Mouse (Mus musculus) hindbrain, postnatal 0 days (tissue): Measurements from ENCODE around the gene Ptprn. TPM values are rescaled to one million over a fixed set of nuclear protein-coding genes. Genes with fewer than 3 reads are reported as not detected.

ENCODE experiments used
- ATAC-seq: fragments of 200-750 bp; cut with Nextera tagmentation; 2 replicates; pipeline ENCODE4 v1.8.0; 2017; ENCODE audit warnings: mild to moderate bottlenecking, moderate TSS enrichment, moderate library complexity
- DNase-seq: peaks from one replicate; pipeline ENCODE4 v3.0.0-alpha.2; 2015; ENCODE audit warnings: low spot score
- H3K27ac ChIP-seq: fragments of 300-500 bp; sonication (generic); 2 replicates; pipeline ENCODE4 v1.5.1; 2014; ENCODE audit warnings: mild to moderate bottlenecking
- H3K27me3 ChIP-seq: fragments of 300-500 bp; sonication (generic); 2 replicates; pipeline ENCODE4 v1.6.1; 2014; ENCODE audit warnings: low read length, mixed read lengths; ENCODE audit not compliant: insufficient read depth
- H3K36me3 ChIP-seq: fragments of 300-500 bp; sonication (generic); 2 replicates; pipeline ENCODE4 v1.6.1; 2014; ENCODE audit warnings: low read length, mixed read lengths; ENCODE audit not compliant: insufficient read depth
- H3K4me1 ChIP-seq: fragments of 300-500 bp; sonication (generic); 2 replicates; pipeline ENCODE4 v1.6.1; 2014; ENCODE audit warnings: antibody characterized with exemption, low read length, mixed read lengths; ENCODE audit not compliant: insufficient read depth
- H3K4me2 ChIP-seq: fragments of 300-500 bp; sonication (generic); 2 replicates; pipeline ENCODE4 v1.6.1; 2014; ENCODE audit warnings: low read depth, mild to moderate bottlenecking, low read length, moderate library complexity, mixed read lengths
- H3K4me3 ChIP-seq: fragments of 300-500 bp; sonication (generic); 2 replicates; pipeline ENCODE4 v1.5.1; 2014; ENCODE audit warnings: low read length
- H3K9ac ChIP-seq: fragments of 300-500 bp; sonication (generic); replicated peaks from 2 replicates; pipeline ENCODE4 v1.6.1; 2014; ENCODE audit warnings: mild to moderate bottlenecking, low read length, moderate library complexity, mixed read lengths
- H3K9me3 ChIP-seq: fragments of 300-500 bp; sonication (generic); 2 replicates; pipeline ENCODE4 v1.6.1; 2016; ENCODE audit warnings: low read length, mixed read lengths
- CTCF ChIP-seq: IDR thresholded peaks from 2 replicates; pipeline ENCODE4 v1.5.1; 2016; ENCODE audit warnings: antibody characterized with exemption, control low read depth, low read depth
- WGBS: fragments of 180-500 bp; shearing (Covaris S2); extraction: QIAGEN DNeasy Blood & Tissue Kit; methylation state at CpG from one replicate; pipeline ENCODE4 v1.1.7; 2014; 5-methylcytosine and 5-hydroxymethylcytosine counted together
- microRNA-seq, 2 experiments: library from miRNA; unstranded; fragments of <30 nt; microRNA quantifications; one replicate each; pipeline ENCODE4; 2016
- polyA plus RNA-seq: library from polyadenylated mRNA; unstranded; fragments of >200 nt; fragmentation: Nextera tagmentation; extraction: Ambion mirVana; gene quantifications from 2 replicates; pipeline ENCODE4 v1.2.1, GENCODE M21; 2015
- total RNA-seq: library from RNA; depleted of rRNA; stranded (reverse); fragments of >200 nt; gene quantifications from 2 replicates; pipeline ENCODE4 v1.2.3, GENCODE M21; 2014; rRNA removed

Ptprn gene
- total and polyA plus RNA-seq, 2 experiments from 2014 or later, result 48.3 to 132 TPM

- H3K9me3 ChIP-seq, result no peaks in the 10 kb centered on the region
- H3K27ac ChIP-seq, result no peak overlapping the region
- ATAC-seq, result no peak
- no peak for DNase-seq
- WGBS, result 93% methylated on average over 7 of the region's 7 CpGs
- H3K4me3 ChIP-seq, result no peak overlapping the region
- peaks cover 28% of the 10 kb centered on the region for H3K36me3 ChIP-seq
- H3K4me1 ChIP-seq, result peaks cover 20% of the 10 kb centered on the region
- no peak overlapping the region for H3K9ac ChIP-seq
- no peaks in the 10 kb centered on the region for H3K27me3 ChIP-seq
- H3K4me2 ChIP-seq, result no peak overlapping the region
- no peak for TF ChIP-seq CTCF
These were observed 51.2 kb downstream of the Ptprn start for GRCm38 (mm10) chr1:75213096-75213495.

GRCm38 (mm10) chr1:75212542-75212941 lies 51.8 kb downstream of the Ptprn start:
- Histone ChIP-seq H3K9me3 (no peaks in the 10 kb centered on the region), H3K4me1 (peaks cover 20% of the 10 kb centered on the region), H3K27me3 (no peaks in the 10 kb centered on the region), H3K4me2 (no peak overlapping the region), H3K4me3 (no peak overlapping the region), H3K36me3 (peaks cover 28% of the 10 kb centered on the region), H3K9ac (no peak overlapping the region), H3K27ac (no peak overlapping the region)
- no peak for TF ChIP-seq CTCF
- ATAC-seq (no peak), DNase-seq (no peak)
- WGBS, result 80% methylated on average over 4 of the region's 4 CpGs

- peak overlapping the region; percentile 65; the same call in 1 of the 2 replicates for H3K27ac ChIP-seq
- H3K9me3 ChIP-seq, result no peaks in the 10 kb centered on the region
- H3K4me2 ChIP-seq, result peak overlapping the region; percentile 88
- peak overlapping the region; percentile 83 for H3K9ac ChIP-seq
- ATAC-seq (no peak), DNase-seq (no peak)
- H3K27me3 ChIP-seq, result no peaks in the 10 kb centered on the region
- H3K36me3 ChIP-seq, result peaks cover 28% of the 10 kb centered on the region
- H3K4me3 ChIP-seq, result peak overlapping the region; percentile 90
- TF ChIP-seq CTCF, result no peak
- 13% methylated on average over 17 of the region's 17 CpGs for WGBS
- peaks cover 20% of the 10 kb centered on the region for H3K4me1 ChIP-seq
These were observed 53.1 kb downstream of the Ptprn start for GRCm38 (mm10) chr1:75211141-75211708.

- peaks cover 23% of the 10 kb centered on the region for H3K36me3 ChIP-seq
- peak within 1 kb of the TSS; percentile 65; the same call in 1 of the 2 replicates for H3K27ac ChIP-seq
- ATAC-seq (peak; percentile 93), DNase-seq (peak; percentile 98)
- H3K4me3 ChIP-seq, result peak within 1 kb of the TSS; percentile 90
- H3K4me2 ChIP-seq, result peak within 1 kb of the TSS; percentile 88
- WGBS, result 4% methylated on average over 42 of the region's 42 CpGs
- TF ChIP-seq CTCF, result no peak
- H3K27me3 ChIP-seq, result no peaks in the 10 kb centered on the region
- H3K9me3 ChIP-seq, result no peaks in the 10 kb centered on the region
- H3K4me1 ChIP-seq, result peaks cover 20% of the 10 kb centered on the region
- H3K9ac ChIP-seq, result peak within 1 kb of the TSS; percentile 83
These were observed 53.9 kb downstream of the Ptprn start, which contains the start of the genes Glb1l and Stk16 for GRCm38 (mm10) chr1:75210136-75211087. Gene Glb1l, minus strand, starts transcription at chr1:75210813. Gene Stk16, plus strand, starts transcription at chr1:75210838.

- ATAC-seq (no peak), DNase-seq (peak; percentile 34)
- H3K36me3 ChIP-seq, result peaks cover 16% of the 10 kb centered on the region
- whole genome bisulfite sequencing, result 13% methylated on average over 34 of the region's 34 CpGs
- peak overlapping the region; percentile 34 for H3K4me3 ChIP-seq
- H3K27ac ChIP-seq, result peak overlapping the region; percentile 45; the same call in 1 of the 2 replicates
- H3K4me1 ChIP-seq, result peaks cover 20% of the 10 kb centered on the region
- H3K9ac ChIP-seq, result peak overlapping the region; percentile 33
- no peaks in the 10 kb centered on the region for H3K9me3 ChIP-seq
- no peak for TF ChIP-seq CTCF
- H3K27me3 ChIP-seq, result no peaks in the 10 kb centered on the region
- peak overlapping the region; percentile 52 for H3K4me2 ChIP-seq
These were observed 55.2 kb downstream of the Ptprn start for GRCm38 (mm10) chr1:75208967-75209678.

DNA sequence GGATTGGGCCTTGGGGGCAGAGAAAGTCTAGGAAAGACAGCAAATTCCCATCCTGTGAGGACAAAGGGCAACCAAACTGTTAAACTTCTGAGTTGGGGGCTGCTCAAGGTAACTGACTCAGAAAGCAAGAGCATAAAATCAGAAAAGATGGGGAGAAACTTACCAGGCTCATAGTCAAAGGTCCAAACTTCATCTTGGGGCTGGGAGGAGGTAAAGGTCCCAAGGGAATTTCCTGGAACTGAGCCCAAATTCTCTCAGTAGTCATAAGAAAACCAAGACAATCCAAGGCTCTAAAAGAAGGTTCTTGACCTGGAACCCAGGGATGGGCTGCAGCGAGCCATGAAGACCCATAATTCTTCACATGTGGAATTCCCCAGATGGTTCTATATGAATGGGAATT lies 63.1 kb downstream of the Ptprn start:
- Histone ChIP-seq H3K27ac (no peak overlapping the region), H3K4me1 (no peaks in the 10 kb centered on the region), H3K4me3 (no peak overlapping the region), H3K27me3 (no peaks in the 10 kb centered on the region), H3K9ac (no peak overlapping the region), H3K36me3 (peaks cover 34% of the 10 kb centered on the region), H3K4me2 (no peak overlapping the region), H3K9me3 (no peaks in the 10 kb centered on the region)
- no peak for ATAC-seq
- WGBS, result 91% methylated on average over 1 of the region's 1 CpGs
- no peak for TF ChIP-seq CTCF
- no peak for DNase-seq

Small RNA genes within 50 kb of the gene (microRNA-seq; reads per million reads assigned to microRNA genes)
- 0 reads per million in 2 experiments for gene Gm27943

Other genes starting within 250 kb of the Ptprn start
- gene Nhej1, start 139.3 kb downstream of the Ptprn start, total RNA-seq, result 4.4 and 7.8 TPM in 2 replicates
- 5.2 and 5.8 TPM in 2 replicates for gene Nhej1, start 139.3 kb downstream of the Ptprn start, polyA plus RNA-seq
- gene Slc23a3, start 130.6 kb downstream of the Ptprn start, total RNA-seq, result not detected in 2 replicates
- not detected in 2 replicates for gene Slc23a3, start 130.6 kb downstream of the Ptprn start, polyA plus RNA-seq
- gene Cnppd1, start 121.8 kb downstream of the Ptprn start, total RNA-seq, result 50.0 and 52.4 TPM in 2 replicates
- 44.8 and 46.3 TPM in 2 replicates for gene Cnppd1, start 121.8 kb downstream of the Ptprn start, polyA plus RNA-seq
- 240 and 274 TPM in 2 replicates for gene Retreg2, start 121.7 kb downstream of the Ptprn start, total RNA-seq
- 124 and 137 TPM in 2 replicates for gene Retreg2, start 121.7 kb downstream of the Ptprn start, polyA plus RNA-seq
- 35.9 and 49.5 TPM in 2 replicates for gene Zfand2b, start 95.9 kb downstream of the Ptprn start, total RNA-seq
- 45.0 and 47.3 TPM in 2 replicates for gene Zfand2b, start 95.9 kb downstream of the Ptprn start, polyA plus RNA-seq
- gene Abcb6, start 84.1 kb downstream of the Ptprn start, total RNA-seq, result 51.5 and 52.0 TPM in 2 replicates
- 40.4 and 45.9 TPM in 2 replicates for gene Abcb6, start 84.1 kb downstream of the Ptprn start, polyA plus RNA-seq
- 17.9 and 30.2 TPM in 2 replicates for gene Ankzf1, start 72.4 kb downstream of the Ptprn start, total RNA-seq
- gene Ankzf1, start 72.4 kb downstream of the Ptprn start, polyA plus RNA-seq, result 14.1 and 17.0 TPM in 2 replicates
- gene Atg9a, start 72.3 kb downstream of the Ptprn start, total RNA-seq, result 132 and 155 TPM in 2 replicates
- 60.3 and 62.8 TPM in 2 replicates for gene Atg9a, start 72.3 kb downstream of the Ptprn start, polyA plus RNA-seq
- 14.8 and 15.3 TPM in 2 replicates for gene Glb1l, start 53.7 kb downstream of the Ptprn start, total RNA-seq
- 15.5 TPM in 2 replicates for gene Glb1l, start 53.7 kb downstream of the Ptprn start, polyA plus RNA-seq
- gene Stk16, start 53.7 kb downstream of the Ptprn start, total RNA-seq, result 84.8 and 105 TPM in 2 replicates
- gene Stk16, start 53.7 kb downstream of the Ptprn start, polyA plus RNA-seq, result 103 and 112 TPM in 2 replicates
- gene Tuba4a, start 44.6 kb downstream of the Ptprn start, total RNA-seq, result 180 and 235 TPM in 2 replicates
- gene Tuba4a, start 44.6 kb downstream of the Ptprn start, polyA plus RNA-seq, result 155 and 163 TPM in 2 replicates
- not detected in 2 replicates for gene A630095N17Rik, start 32.4 kb downstream of the Ptprn start, total RNA-seq
- 0.29 and 0.31 TPM in 2 replicates for gene A630095N17Rik, start 32.4 kb downstream of the Ptprn start, polyA plus RNA-seq
- 33.3 and 48.0 TPM in 2 replicates for gene Dnajb2, start 28.1 kb downstream of the Ptprn start, total RNA-seq
- 62.6 and 64.5 TPM in 2 replicates for gene Dnajb2, start 28.1 kb downstream of the Ptprn start, polyA plus RNA-seq
- gene Resp18, start 13.9 kb upstream of the Ptprn start, total RNA-seq, result 257 and 298 TPM in 2 replicates
- 394 and 396 TPM in 2 replicates for gene Resp18, start 13.9 kb upstream of the Ptprn start, polyA plus RNA-seq
- gene Dnpep, start 53.5 kb upstream of the Ptprn start, total RNA-seq, result 143 and 175 TPM in 2 replicates
- 120 and 131 TPM in 2 replicates for gene Dnpep, start 53.5 kb upstream of the Ptprn start, polyA plus RNA-seq
- 2.6 and 6.9 TPM in 2 replicates for gene Des, start 95.8 kb upstream of the Ptprn start, total RNA-seq
- gene Des, start 95.8 kb upstream of the Ptprn start, polyA plus RNA-seq, result 1.2 and 1.6 TPM in 2 replicates
- 50.4 and 52.7 TPM in 2 replicates for gene Speg, start 110.8 kb upstream of the Ptprn start, total RNA-seq
- gene Speg, start 110.8 kb upstream of the Ptprn start, polyA plus RNA-seq, result 19.2 and 19.9 TPM in 2 replicates
- gene Gmppa, start 171.4 kb upstream of the Ptprn start, total RNA-seq, result 88.0 and 96.8 TPM in 2 replicates
- 59.9 and 63.1 TPM in 2 replicates for gene Gmppa, start 171.4 kb upstream of the Ptprn start, polyA plus RNA-seq
- 71.4 and 74.1 TPM in 2 replicates for gene Asic4, start 185.9 kb upstream of the Ptprn start, total RNA-seq
- 17.0 and 21.0 TPM in 2 replicates for gene Asic4, start 185.9 kb upstream of the Ptprn start, polyA plus RNA-seq
- 155 and 173 TPM in 2 replicates for gene Chpf, start 214.8 kb upstream of the Ptprn start, total RNA-seq
- gene Chpf, start 214.8 kb upstream of the Ptprn start, polyA plus RNA-seq, result 55.3 and 55.8 TPM in 2 replicates
- gene Tmem198, start 215.0 kb upstream of the Ptprn start, total RNA-seq, result 52.7 and 69.3 TPM in 2 replicates
- 33.9 and 36.4 TPM in 2 replicates for gene Tmem198, start 215.0 kb upstream of the Ptprn start, polyA plus RNA-seq
- 52.4 and 62.4 TPM in 2 replicates for gene Obsl1, start 241.9 kb upstream of the Ptprn start, total RNA-seq
- gene Obsl1, start 241.9 kb upstream of the Ptprn start, polyA plus RNA-seq, result 22.7 and 23.9 TPM in 2 replicates
- gene Inha, start 242.6 kb upstream of the Ptprn start, total RNA-seq, result 28.9 and 31.8 TPM in 2 replicates
- 20.3 TPM in 2 replicates for gene Inha, start 242.6 kb upstream of the Ptprn start, polyA plus RNA-seq